Mouse (Mus musculus): ENCODE measurements around the gene Eps8.

DNA sequence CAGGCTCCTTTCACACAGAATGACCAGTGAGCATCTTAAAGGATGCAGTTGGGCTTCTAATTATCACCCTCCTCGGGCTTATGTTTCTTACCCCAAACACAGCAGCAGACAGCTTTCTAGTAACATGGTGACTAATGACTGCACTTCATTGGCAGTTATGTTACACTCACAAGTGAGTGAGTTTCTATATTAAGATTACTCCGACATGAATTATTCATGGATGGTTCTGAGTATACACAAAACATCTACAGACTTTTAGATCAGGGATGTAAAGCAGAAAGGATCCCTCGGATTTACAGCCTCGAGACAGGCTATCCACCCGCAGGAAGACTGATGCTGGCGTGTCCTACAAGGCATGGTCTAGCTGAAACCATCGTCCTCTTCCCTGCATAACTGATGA is 171.8 kb downstream of the Eps8 start:
- TF ChIP-seq POLR2A (IDR thresholded peaks at IDR 0.05; ENCODE audit: control insufficient read depth in 1 of 2, insufficient read depth in 1 of 2, low read depth in 1 of 2, low read length in 2 of 2, poor library complexity in 1 of 2) (no peak), CTCF (IDR thresholded peaks at IDR 0.05 in 2 of 3, conservative IDR thresholded peaks at IDR 0.05 in 1 of 3; ENCODE audit: control insufficient read depth in 1 of 3, insufficient read depth in 1 of 3, low read depth in 2 of 3, low read length in 3 of 3, poor library complexity in 1 of 3, severe bottlenecking in 1 of 3) (no peak), POLR2AphosphoS5 (IDR thresholded peaks at IDR 0.05; ENCODE audit: borderline replicate concordance, low read depth, low read length) (no peak), EP300 (IDR thresholded peaks at IDR 0.05; ENCODE audit: low read depth in 1 of 2, low read length in 2 of 2) (no peak)
